Mouse (Mus musculus) MEL (cell line): ENCODE measurements around the gene Gm19345. TPM values are rescaled to one million over a fixed set of nuclear protein-coding genes. Genes with fewer than 3 reads are reported as not detected.

Experiments used
- DNase-seq: peaks from one replicate; pipeline ENCODE4 v3.0.0; 2011; ENCODE audit warnings: low read depth, low spot score
- H3K27ac ChIP-seq: 2 replicates; pipeline ENCODE4 v1.5.1; 2012; ENCODE audit warnings: low read depth, mild to moderate bottlenecking, control low read depth, low read length, moderate library complexity; ENCODE audit not compliant: control insufficient read depth
- H3K27me3 ChIP-seq, 2 experiments: fragments of 150-350 bp in 1 of 2; sonication (generic) in 1 of 2; 2 replicates each; pipeline ENCODE4 v1.6.1; 2012; ENCODE audit warnings: low read length in 2 of 2, mild to moderate bottlenecking in 2 of 2, improper control_type of control experiment in 1 of 2, moderate library complexity in 1 of 2; ENCODE audit not compliant: insufficient read depth in 2 of 2, control insufficient read depth in 1 of 2
- H3K36me3 ChIP-seq, 2 experiments: 2 replicates each; pipeline ENCODE4 v1.6.1; 2012 to 2014; ENCODE audit warnings: low read length in 2 of 2, improper control_type of control experiment in 1 of 2, inconsistent platforms in 1 of 2, mild to moderate bottlenecking in 1 of 2; ENCODE audit not compliant: insufficient read depth in 2 of 2, control insufficient read depth in 1 of 2
- H3K4me1 ChIP-seq, 2 experiments: fragments of 150-350 bp in 1 of 2; sonication (generic) in 1 of 2; 2 replicates each; pipeline ENCODE4 v1.6.1; 2012; ENCODE audit warnings: low read length in 2 of 2, improper control_type of control experiment in 1 of 2, mild to moderate bottlenecking in 1 of 2; ENCODE audit not compliant: insufficient read depth in 2 of 2, control insufficient read depth in 1 of 2
- H3K4me3 ChIP-seq, 2 experiments: fragments of 150-350 bp in 1 of 2; sonication (generic) in 1 of 2; 2 replicates each; pipeline ENCODE4 v1.5.1; 2012; ENCODE audit warnings: low read depth in 2 of 2, low read length in 2 of 2, mild to moderate bottlenecking in 2 of 2, moderate library complexity in 2 of 2, control low read depth in 1 of 2, improper control_type of control experiment in 1 of 2; ENCODE audit not compliant: control insufficient read depth in 1 of 2, insufficient read depth in 1 of 2
- H3K79me2 ChIP-seq: 2 replicates; pipeline ENCODE4 v1.6.1; 2012; ENCODE audit warnings: mild to moderate bottlenecking, low read length, moderate library complexity; ENCODE audit not compliant: control insufficient read depth, poor library complexity, insufficient read depth
- H3K9ac ChIP-seq: 2 replicates; pipeline ENCODE4 v1.6.1; 2012; ENCODE audit warnings: low read depth, mild to moderate bottlenecking, control low read depth, low read length, moderate library complexity; ENCODE audit not compliant: control insufficient read depth, poor library complexity, severe bottlenecking
- H3K9me3 ChIP-seq: fragments of 150-350 bp; sonication (generic); replicated peaks from 2 replicates; pipeline ENCODE4 v1.6.1; 2012; ENCODE audit warnings: mild to moderate bottlenecking, low read length, improper control_type of control experiment, moderate library complexity; ENCODE audit not compliant: insufficient read depth
- BHLHE40 ChIP-seq: IDR thresholded peaks from 2 replicates; pipeline ENCODE4 v1.6.1; 2012; ENCODE audit warnings: low read depth, mild to moderate bottlenecking, inconsistent platforms, low read length, improper control_type of control experiment, borderline replicate concordance
- CHD2 ChIP-seq: IDR thresholded peaks from 2 replicates; pipeline ENCODE4 v1.6.1; 2011; ENCODE audit warnings: low read length, improper control_type of control experiment
- CTCF ChIP-seq, 3 experiments: IDR thresholded peaks in 2 of 3; conservative IDR thresholded peaks in 1 of 3; 2 replicates each; pipeline ENCODE4 v1.5.1; 2011 to 2012; ENCODE audit warnings: low read length in 3 of 3, low read depth in 2 of 3, mild to moderate bottlenecking in 2 of 3, improper control_type of control experiment in 1 of 3, inconsistent platforms in 1 of 3, mixed read lengths in 1 of 3, moderate library complexity in 1 of 3; ENCODE audit not compliant: control insufficient read depth in 1 of 3, insufficient read depth in 1 of 3, poor library complexity in 1 of 3, severe bottlenecking in 1 of 3
- ELF1 ChIP-seq: IDR thresholded peaks from 2 replicates; pipeline ENCODE4 v1.6.1; 2014; ENCODE audit warnings: low read depth, mild to moderate bottlenecking, inconsistent platforms, low read length, improper control_type of control experiment, moderate library complexity
- EP300 ChIP-seq, 2 experiments: IDR thresholded peaks; 2 replicates each; pipeline ENCODE4 v1.6.1; 2011; ENCODE audit warnings: improper control_type of control experiment in 2 of 2, low read length in 2 of 2, low read depth in 1 of 2, mild to moderate bottlenecking in 1 of 2
- GATA1 ChIP-seq: IDR thresholded peaks from 2 replicates; pipeline ENCODE4 v1.6.1; 2011; ENCODE audit warnings: low read depth, low read length, improper control_type of control experiment
- HCFC1 ChIP-seq: IDR thresholded peaks from 2 replicates; pipeline ENCODE4 v1.6.1; 2012; ENCODE audit warnings: low read depth, mild to moderate bottlenecking, inconsistent platforms, low read length, improper control_type of control experiment, moderate library complexity
- MAZ ChIP-seq: IDR thresholded peaks from 2 replicates; pipeline ENCODE4 v1.6.1; 2012; ENCODE audit warnings: low read depth, mild to moderate bottlenecking, inconsistent platforms, low read length, improper control_type of control experiment
- MYC ChIP-seq: IDR thresholded peaks from 2 replicates; pipeline ENCODE4 v1.6.1; 2011; ENCODE audit warnings: low read depth, mild to moderate bottlenecking, low read length, improper control_type of control experiment, moderate library complexity
- POLR2AphosphoS2 ChIP-seq: IDR thresholded peaks from 2 replicates; pipeline ENCODE4 v1.6.1; 2011; ENCODE audit warnings: low read length, improper control_type of control experiment
- POLR2AphosphoS5 ChIP-seq: IDR thresholded peaks from 2 replicates; pipeline ENCODE4 v1.6.1; 2012; ENCODE audit warnings: low read depth, borderline replicate concordance, mild to moderate bottlenecking, inconsistent platforms, low read length, moderate library complexity, mixed read lengths
- RAD21 ChIP-seq: IDR thresholded peaks from 2 replicates; pipeline ENCODE4 v1.6.1; 2011; ENCODE audit warnings: mild to moderate bottlenecking, low read depth, low read length, improper control_type of control experiment
- RCOR1 ChIP-seq: IDR thresholded peaks from 2 replicates; pipeline ENCODE4 v1.6.1; 2012; ENCODE audit warnings: low read depth, mild to moderate bottlenecking, inconsistent platforms, low read length, improper control_type of control experiment
- SIN3A ChIP-seq: IDR thresholded peaks from 2 replicates; pipeline ENCODE4 v1.6.1; 2012; ENCODE audit warnings: low read length, improper control_type of control experiment, inconsistent platforms
- TCF12 ChIP-seq: IDR thresholded peaks from 2 replicates; pipeline ENCODE4 v1.6.1; 2014; ENCODE audit warnings: low read depth, mild to moderate bottlenecking, inconsistent platforms, low read length, improper control_type of control experiment, moderate library complexity
- USF1 ChIP-seq: IDR thresholded peaks from 2 replicates; pipeline ENCODE4 v1.6.1; 2014; ENCODE audit warnings: low read depth, mild to moderate bottlenecking, inconsistent platforms, low read length, improper control_type of control experiment, moderate library complexity
- polyA plus RNA-seq, 2 experiments: library from polyadenylated mRNA; stranded (reverse) in 1 of 2; unstranded in 1 of 2; fragments of >175 nt in 1 of 2; fragments of >200 nt in 1 of 2; gene quantifications; 2 replicates each; pipeline versions ENCODE4 v1.2.1 to v1.2.4; 2012; ENCODE audit warnings: low replicate concordance in 2 of 2, low read depth in 1 of 2; ENCODE audit not compliant: insufficient read length in 2 of 2, insufficient read depth in 1 of 2, missing spikeins in 1 of 2
- total RNA-seq: library from RNA; depleted of rRNA; stranded (reverse); fragments of 300-350 nt; gene quantifications from 2 replicates; pipeline ENCODE4 v1.2.3, GENCODE M21; 2012

Gm19345 gene
- total and polyA plus RNA-seq, 3 experiments: not detected

DNA sequence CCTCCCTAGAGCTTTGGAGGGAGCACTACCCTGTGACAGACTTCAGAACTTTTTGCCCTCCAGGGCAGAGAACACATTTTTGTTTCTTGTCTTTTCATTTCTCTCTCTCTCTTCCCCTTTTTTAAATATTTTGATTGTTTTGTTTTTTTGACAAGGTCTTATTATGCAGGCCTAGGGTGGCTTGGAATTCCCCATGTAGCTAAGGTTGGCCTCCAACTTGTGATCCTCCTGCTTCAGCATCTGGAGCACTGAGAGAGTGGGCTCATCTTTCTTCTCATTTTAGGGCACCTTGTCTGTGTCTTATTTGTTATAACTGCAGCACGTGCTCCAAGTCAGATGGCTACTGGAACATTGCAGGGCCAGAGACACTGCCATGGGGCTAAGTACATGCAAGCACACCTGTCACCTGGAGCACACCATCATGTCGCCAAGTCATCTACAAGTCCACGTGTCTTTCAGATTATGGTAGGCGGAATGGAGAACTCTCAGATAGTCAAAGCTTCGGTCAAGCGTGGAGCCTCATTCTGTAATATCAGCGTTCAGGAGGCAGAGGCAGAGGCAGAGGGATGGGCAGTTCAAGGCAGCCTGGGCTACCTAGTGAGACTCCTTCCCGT, 45.3 kb upstream of the Gm19345 start:
- no peaks in the 10 kb centered on the region for H3K27me3 ChIP-seq
- H3K9me3 ChIP-seq: no peaks in the 10 kb centered on the region
- H3K4me1 ChIP-seq: no peaks in the 10 kb centered on the region; a peak in 1 of 4 replicates
- no peak overlapping the region for H3K9ac ChIP-seq
- no peak overlapping the region for H3K4me3 ChIP-seq
- TF ChIP-seq RCOR1 (no peak), USF1 (no peak), POLR2AphosphoS2 (no peak), SIN3A (no peak), POLR2AphosphoS5 (no peak), HCFC1 (no peak), TCF12 (no peak), CHD2 (no peak), BHLHE40 (no peak), RAD21 (no peak)
- H3K79me2 ChIP-seq: no peaks in the 10 kb centered on the region
- no peak for DNase-seq
- H3K27ac ChIP-seq: no peak overlapping the region
- peaks cover 0 to 2% of the 10 kb centered on the region in 2 experiments; a peak in 1 of 4 replicates for H3K36me3 ChIP-seq

DNA sequence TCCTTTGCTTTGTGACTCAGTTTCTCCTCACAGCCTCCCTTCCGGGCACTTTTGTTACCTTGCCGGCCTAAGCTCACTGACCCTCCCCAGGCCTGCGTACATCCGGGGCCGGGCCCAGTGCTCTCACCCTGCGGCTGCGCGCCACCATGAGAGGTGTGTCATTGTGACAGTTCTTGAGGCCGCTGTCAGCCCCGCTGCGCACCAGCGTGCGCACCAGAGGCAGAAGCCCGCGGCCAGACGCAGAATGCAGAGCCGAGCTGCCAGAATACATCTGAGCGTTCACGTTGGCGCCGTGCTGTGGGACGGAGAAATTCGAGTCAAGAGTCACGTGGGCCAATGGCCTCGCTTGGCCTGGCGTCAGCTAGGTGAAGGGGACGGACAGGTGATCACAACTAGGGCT, 42.4 kb upstream of the Gm19345 start:
- Histone ChIP-seq H3K36me3 (peaks cover 0 to 14% of the 10 kb centered on the region in 2 experiments; a peak in 2 of 4 replicates), H3K4me1 (peaks cover 13 to 16% of the 10 kb centered on the region in 2 experiments), H3K9me3 (no peaks in the 10 kb centered on the region), H3K9ac (no peak overlapping the region), H3K4me3 (no peak overlapping the region), H3K79me2 (no peaks in the 10 kb centered on the region), H3K27me3 (no peaks in the 10 kb centered on the region), H3K27ac (no peak overlapping the region)
- DNase-seq: no peak
- TF ChIP-seq EP300 (IDR thresholded peaks at IDR 0.05; ENCODE audit: low read depth in 1 of 2, low read length in 2 of 2) (no peak), RAD21 (no peak), MYC (no peak), GATA1 (no peak), CTCF (IDR thresholded peaks at IDR 0.05 in 2 of 3, conservative IDR thresholded peaks at IDR 0.05 in 1 of 3; ENCODE audit: control insufficient read depth in 1 of 3, insufficient read depth in 1 of 3, low read depth in 2 of 3, low read length in 3 of 3, poor library complexity in 1 of 3, severe bottlenecking in 1 of 3) (no peak), POLR2AphosphoS2 (no peak), MAZ (no peak), USF1 (no peak), ELF1 (no peak)
